Mouse (Mus musculus): ENCODE results near the gene Cdr2l. TPM values are rescaled to one million over a fixed set of nuclear protein-coding genes. Genes with fewer than 3 reads are reported as not detected.
A peak's percentile ranks its signal among the peaks of the same experiment; 100 is the strongest.

Gene Cdr2l
- 23.7 and 24.1 TPM in 2 replicates for polyA plus RNA-seq (2015; fragmentation: Nextera tagmentation; extraction: Ambion mirVana)

DNA sequence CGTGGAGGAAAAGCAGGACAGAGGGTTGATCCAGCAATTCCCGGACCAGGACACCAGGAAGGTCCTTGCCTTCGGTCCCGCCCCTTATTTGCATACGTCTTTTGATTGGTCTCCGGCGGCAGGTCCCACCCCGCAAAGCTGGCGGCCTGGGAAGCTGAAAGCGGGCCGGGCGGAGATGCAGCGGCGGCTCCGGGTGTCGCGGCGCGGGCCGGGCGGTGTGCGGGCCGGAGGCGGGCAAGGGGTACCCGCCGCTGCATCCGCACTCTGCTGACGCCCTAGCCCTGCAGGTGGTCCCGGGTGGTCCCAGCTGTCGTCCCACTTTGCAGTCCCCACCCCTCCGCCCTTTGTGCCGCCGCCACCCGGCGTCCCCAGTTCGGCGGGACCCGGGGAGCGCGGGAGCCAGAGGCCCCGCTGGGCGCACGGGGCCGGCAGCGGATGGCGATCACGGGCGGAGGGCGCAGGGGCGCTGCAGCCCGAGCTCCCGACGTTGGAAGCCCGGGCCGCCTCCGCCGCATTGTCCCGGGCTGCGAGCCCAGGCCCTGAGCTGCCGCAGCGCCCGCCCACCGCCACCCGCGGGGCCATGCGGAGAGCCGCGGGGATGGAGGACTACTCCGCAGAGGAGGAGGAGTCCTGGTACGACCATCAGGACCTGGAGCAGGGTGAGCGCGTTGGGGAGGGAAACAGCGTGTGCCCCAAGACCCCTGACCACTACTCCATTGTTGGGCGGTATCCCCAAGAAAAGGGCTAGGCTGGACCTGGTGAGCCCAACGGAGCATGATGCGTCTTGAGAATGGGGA, at the start of gene Cdr2l:
Gene Cdr2l (plus strand): TSS at position 174 of the 797 bp plus-strand sequence.
- ATAC-seq (ENCODE audit: low read depth): peak; percentile 90
- WGBS: under 1% methylated on average over 72 of the region's 76 CpGs
- peak within 1 kb of the TSS; percentile 96 for H3K9ac ChIP-seq

DNA sequence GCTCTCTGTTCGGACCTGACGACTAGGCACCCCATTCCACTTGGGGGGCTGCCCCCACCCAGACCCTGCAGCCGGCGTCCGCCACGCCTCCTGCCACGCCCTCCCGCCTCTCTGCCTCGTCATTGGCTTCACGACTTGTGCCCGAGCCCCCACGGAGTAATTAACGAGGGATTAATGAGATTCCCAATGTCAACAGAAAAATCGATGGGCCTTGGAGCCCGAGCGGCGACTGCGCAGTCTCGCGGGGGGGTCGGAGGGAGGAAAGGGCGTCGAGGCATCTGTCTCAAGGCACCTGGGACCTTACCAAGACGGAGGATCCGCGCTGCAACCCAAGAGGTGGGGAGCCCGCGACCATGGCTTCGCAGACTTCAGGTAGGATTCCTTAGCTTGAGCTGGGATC, 47.2 kb upstream of the Cdr2l start, which contains the start of gene Otop3:
Gene Otop3 (plus strand): TSS at position 201 of the 400 bp plus-strand sequence.
- WGBS: 7% methylated on average over 29 of the region's 29 CpGs
- Histone ChIP-seq H3K27ac (replicated peaks) (no peak within 1 kb of the TSS), H3K4me3 (peak within 1 kb of the TSS; percentile 34), H3K9me3 (no peaks in the 10 kb centered on the region), H3K36me3 (no peaks in the 10 kb centered on the region), H3K27me3 (peaks cover 69% of the 10 kb centered on the region), H3K4me2 (peak within 1 kb of the TSS; percentile 59), H3K9ac (peak within 1 kb of the TSS; percentile 58), H3K4me1 (replicated peaks) (peaks cover 14% of the 10 kb centered on the region)
- ATAC-seq (ENCODE audit: low read depth): peak; percentile 32; the same call in 1 of the 2 replicates

More for the DNA sequence above, at the start of gene Cdr2l:
- H3K36me3 ChIP-seq: no peaks in the 10 kb centered on the region
- no peaks in the 10 kb centered on the region for H3K27me3 ChIP-seq
- H3K27ac ChIP-seq (replicated peaks): peak within 1 kb of the TSS; percentile 97
- H3K9me3 ChIP-seq: no peaks in the 10 kb centered on the region
- H3K4me3 ChIP-seq: peak within 1 kb of the TSS; percentile 86
- peak within 1 kb of the TSS; percentile 93 for H3K4me2 ChIP-seq
- peaks cover 48% of the 10 kb centered on the region for H3K4me1 ChIP-seq (replicated peaks)

DNA sequence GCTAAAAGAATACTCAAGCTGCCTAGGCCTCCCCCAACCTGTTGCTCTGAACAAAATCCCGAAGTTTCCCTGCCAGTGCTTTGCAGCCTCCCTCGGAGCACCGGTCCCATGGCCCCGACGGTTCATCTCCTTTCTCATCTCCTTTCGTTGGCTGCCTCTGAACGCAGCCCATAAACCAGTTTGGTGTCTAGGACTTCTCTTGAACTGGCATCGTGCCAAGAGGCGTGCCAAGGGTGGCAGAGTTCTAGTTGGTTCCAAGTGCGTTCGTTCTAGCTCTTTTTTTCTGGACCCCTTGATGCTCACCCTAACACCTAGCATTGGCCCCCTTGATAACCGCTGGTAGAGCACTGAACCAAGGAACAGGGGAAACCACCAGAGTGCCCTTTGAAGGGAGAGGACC, 46.5 kb upstream of the Cdr2l start:
- peaks cover 74% of the 10 kb centered on the region for H3K27me3 ChIP-seq
- H3K4me3 ChIP-seq: no peak overlapping the region
- WGBS: 64% methylated on average over 12 of the region's 12 CpGs
- no peak for ATAC-seq (ENCODE audit: low read depth)
- peak overlapping the region; percentile 59 for H3K4me2 ChIP-seq
- peaks cover 14% of the 10 kb centered on the region for H3K4me1 ChIP-seq (replicated peaks)
- H3K36me3 ChIP-seq: no peaks in the 10 kb centered on the region
- H3K27ac ChIP-seq (replicated peaks): no peak overlapping the region
- H3K9me3 ChIP-seq: no peaks in the 10 kb centered on the region
- H3K9ac ChIP-seq: no peak overlapping the region

DNA sequence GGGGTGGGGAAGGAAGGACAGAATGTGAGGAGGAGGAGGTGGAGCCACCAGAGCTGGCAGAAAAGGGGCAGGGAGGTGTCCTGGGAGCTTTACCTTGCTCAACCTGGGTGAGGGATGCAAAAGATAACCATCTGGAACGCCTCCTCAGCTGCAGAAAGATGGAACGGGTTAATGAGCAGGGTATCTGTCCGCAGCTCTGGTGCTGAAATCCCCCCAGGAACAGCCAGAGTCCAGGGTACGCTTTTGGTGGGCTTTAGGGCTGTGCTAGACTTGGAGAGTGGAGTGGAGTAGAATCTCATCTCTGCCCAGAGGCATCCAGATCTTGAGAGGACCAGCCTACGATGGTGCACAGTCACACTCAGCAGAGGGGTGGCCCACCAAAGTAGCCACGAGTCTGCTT, 45.6 kb upstream of the Cdr2l start:
- WGBS: 25% methylated on average over 6 of the region's 6 CpGs
- H3K9ac ChIP-seq: no peak overlapping the region
- no peaks in the 10 kb centered on the region for H3K9me3 ChIP-seq
- H3K4me1 ChIP-seq (replicated peaks): peaks cover 14% of the 10 kb centered on the region
- H3K4me3 ChIP-seq: no peak overlapping the region
- H3K27me3 ChIP-seq: peaks cover 74% of the 10 kb centered on the region
- no peak overlapping the region for H3K27ac ChIP-seq (replicated peaks)
- H3K36me3 ChIP-seq: no peaks in the 10 kb centered on the region
- no peak overlapping the region for H3K4me2 ChIP-seq
- no peak for ATAC-seq (ENCODE audit: low read depth)

DNA sequence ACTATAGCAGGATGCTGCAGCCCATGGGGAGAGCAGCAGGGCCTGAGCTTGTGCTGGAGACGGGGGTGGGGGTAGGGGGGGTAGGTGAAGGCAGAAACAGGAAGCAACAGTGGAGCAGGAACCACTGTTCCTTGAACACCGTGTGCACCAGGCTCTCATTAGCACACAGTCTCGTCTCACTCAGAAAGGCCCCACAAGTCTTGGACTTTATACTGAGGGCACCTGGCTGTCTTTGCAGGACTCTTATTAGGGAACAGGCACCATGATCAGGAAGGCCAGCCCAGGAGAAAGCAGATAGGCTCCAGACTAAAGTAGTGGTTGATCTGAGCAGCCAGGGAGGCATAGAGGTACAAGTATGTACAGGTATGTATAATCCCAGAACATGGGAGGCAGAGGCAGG, 44.4 kb upstream of the Cdr2l start:
- H3K27me3 ChIP-seq: peaks cover 64% of the 10 kb centered on the region
- no peak overlapping the region for H3K27ac ChIP-seq (replicated peaks)
- no peak overlapping the region for H3K9ac ChIP-seq
- H3K4me1 ChIP-seq (replicated peaks): peaks cover 14% of the 10 kb centered on the region
- H3K4me3 ChIP-seq: no peak overlapping the region
- ATAC-seq (ENCODE audit: low read depth): no peak
- H3K36me3 ChIP-seq: no peaks in the 10 kb centered on the region
- WGBS: 77% methylated on average over 3 of the region's 3 CpGs
- no peak overlapping the region for H3K4me2 ChIP-seq
- H3K9me3 ChIP-seq: no peaks in the 10 kb centered on the region

DNA sequence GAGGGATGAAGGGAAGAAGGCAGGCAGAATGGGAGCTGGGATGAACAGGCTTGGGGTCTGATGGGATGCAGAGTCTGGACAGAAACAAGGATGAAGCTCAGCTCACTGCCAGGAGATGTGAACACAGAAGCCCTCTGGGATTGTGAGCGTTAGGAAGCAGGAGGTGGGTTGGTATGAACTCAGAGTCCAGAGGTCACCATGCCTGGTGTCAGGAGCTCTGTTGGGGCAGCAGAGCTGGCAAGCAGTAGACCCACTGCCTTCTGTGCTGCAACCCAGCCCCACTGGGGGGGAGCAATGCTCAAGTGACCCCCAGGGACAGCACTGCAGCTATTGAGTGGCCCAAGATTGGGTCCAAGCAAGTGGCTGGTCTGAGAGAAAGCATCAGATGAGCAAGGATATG, 43.9 kb upstream of the Cdr2l start:
- 86% methylated on average over 1 of the region's 1 CpGs for WGBS

DNA sequence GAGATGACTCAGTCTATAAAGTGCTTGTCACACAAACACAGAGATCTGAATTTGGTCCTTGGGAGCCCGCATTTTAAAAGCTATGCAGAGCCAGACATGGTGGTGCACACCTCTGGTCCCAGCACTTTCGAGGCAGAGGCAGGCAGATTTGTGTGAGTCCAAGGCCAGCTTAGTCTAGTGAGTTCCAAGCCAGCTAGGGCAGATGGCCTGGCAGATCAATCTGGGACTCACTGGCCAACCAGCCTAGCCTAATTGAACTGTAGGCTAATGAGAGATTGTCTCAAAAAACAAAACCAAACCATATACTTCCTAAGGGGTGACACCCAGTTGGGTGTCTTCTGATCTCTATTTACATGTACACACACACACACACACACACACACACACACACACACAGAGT, 40.5 kb upstream of the Cdr2l start:
- 71% methylated on average over 2 of the region's 2 CpGs for WGBS
- ATAC-seq (ENCODE audit: low read depth): no peak

More for the DNA sequence above, 43.9 kb upstream of the Cdr2l start:
- Histone ChIP-seq H3K4me3 (no peak overlapping the region), H3K36me3 (no peaks in the 10 kb centered on the region), H3K9me3 (no peaks in the 10 kb centered on the region), H3K9ac (no peak overlapping the region), H3K27me3 (peaks cover 61% of the 10 kb centered on the region), H3K4me1 (replicated peaks) (peaks cover 14% of the 10 kb centered on the region), H3K4me2 (no peak overlapping the region), H3K27ac (replicated peaks) (no peak overlapping the region)
- ATAC-seq (ENCODE audit: low read depth): no peak

DNA sequence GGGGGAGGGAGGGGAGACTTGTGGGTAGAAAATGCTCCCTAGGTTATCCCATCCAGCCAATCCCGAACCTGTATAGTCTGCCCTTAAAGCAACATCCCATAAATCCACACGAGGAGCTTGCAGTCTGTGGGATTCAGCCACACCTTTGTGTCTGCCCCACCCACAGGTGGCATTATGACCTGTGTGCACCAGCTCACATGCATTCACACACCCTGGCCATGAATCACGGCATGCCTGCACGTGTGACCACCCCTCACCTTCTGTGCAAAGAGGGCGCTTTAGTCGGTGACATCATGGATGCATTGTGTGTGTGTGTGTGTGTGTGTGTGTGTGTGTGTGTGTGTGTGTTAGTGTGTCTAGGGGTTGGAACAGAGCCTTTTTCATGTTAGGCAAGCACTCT, 39.9 kb upstream of the Cdr2l start:
- H3K4me2 ChIP-seq: no peak overlapping the region
- H3K4me3 ChIP-seq: no peak overlapping the region
- 67% methylated on average over 6 of the region's 6 CpGs for WGBS
- peaks cover 48% of the 10 kb centered on the region for H3K27me3 ChIP-seq
- no peaks in the 10 kb centered on the region; the same call in 1 of the 2 replicates for H3K4me1 ChIP-seq (replicated peaks)
- no peak overlapping the region for H3K9ac ChIP-seq
- H3K36me3 ChIP-seq: no peaks in the 10 kb centered on the region
- no peak overlapping the region for H3K27ac ChIP-seq (replicated peaks)
- H3K9me3 ChIP-seq: no peaks in the 10 kb centered on the region
- no peak for ATAC-seq (ENCODE audit: low read depth)

More for the DNA sequence above, 40.5 kb upstream of the Cdr2l start:
- H3K27ac ChIP-seq (replicated peaks): no peak overlapping the region
- H3K4me1 ChIP-seq (replicated peaks): no peaks in the 10 kb centered on the region
- peaks cover 52% of the 10 kb centered on the region for H3K27me3 ChIP-seq
- H3K9ac ChIP-seq: no peak overlapping the region
- no peaks in the 10 kb centered on the region for H3K9me3 ChIP-seq
- no peak overlapping the region for H3K4me2 ChIP-seq
- H3K4me3 ChIP-seq: no peak overlapping the region
- H3K36me3 ChIP-seq: no peaks in the 10 kb centered on the region

DNA sequence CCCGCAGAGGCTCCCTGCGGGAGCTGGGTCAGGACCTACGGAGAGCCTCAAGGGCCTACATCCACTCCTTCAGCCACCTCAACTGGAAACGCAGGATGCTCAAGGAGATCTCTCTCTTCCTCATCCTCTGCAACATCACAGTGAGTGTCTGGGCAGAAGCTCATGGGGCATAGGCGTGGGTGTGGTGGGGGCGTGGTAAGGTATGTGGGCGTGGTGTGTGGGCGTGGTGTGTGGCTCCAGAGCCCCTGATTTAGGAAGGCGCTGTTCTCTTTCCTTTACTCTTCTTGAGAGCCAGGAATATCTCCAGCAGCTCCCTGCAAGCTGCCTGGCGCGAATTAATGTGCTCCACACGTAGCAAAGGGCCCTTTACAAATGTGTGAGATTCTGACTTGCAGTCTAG, 36.7 kb upstream of the Cdr2l start:
- WGBS: 12% methylated on average over 12 of the region's 12 CpGs
- no peak overlapping the region for H3K9ac ChIP-seq
- H3K36me3 ChIP-seq: peaks cover 18% of the 10 kb centered on the region
- no peaks in the 10 kb centered on the region; the same call in 1 of the 2 replicates for H3K4me1 ChIP-seq (replicated peaks)
- no peak for ATAC-seq (ENCODE audit: low read depth)
- H3K9me3 ChIP-seq: no peaks in the 10 kb centered on the region
- no peak overlapping the region for H3K27ac ChIP-seq (replicated peaks)
- H3K4me3 ChIP-seq: no peak overlapping the region
- H3K27me3 ChIP-seq: peaks cover 34% of the 10 kb centered on the region
- no peak overlapping the region for H3K4me2 ChIP-seq

DNA sequence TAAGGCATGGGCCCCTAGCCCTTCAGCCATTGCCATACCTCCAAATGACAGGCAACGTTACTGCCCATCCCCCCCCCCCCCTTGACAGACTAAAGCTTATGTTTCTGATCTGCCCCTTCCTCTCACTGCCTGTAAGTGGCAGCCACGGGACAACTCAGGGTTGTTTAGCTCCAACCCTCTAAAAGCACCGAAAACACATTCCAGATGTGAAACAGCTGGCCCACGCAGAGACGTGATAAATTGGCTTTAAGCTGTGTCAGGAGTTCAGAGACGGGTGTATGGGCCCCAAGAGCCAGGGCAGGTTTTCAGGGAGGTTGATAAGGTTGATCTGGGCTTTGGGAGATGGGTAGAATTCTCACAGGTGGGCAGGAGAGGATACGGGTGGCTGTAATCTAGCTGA, 36.2 kb upstream of the Cdr2l start:
- Histone ChIP-seq H3K4me2 (no peak overlapping the region), H3K27ac (replicated peaks) (no peak overlapping the region), H3K27me3 (peaks cover 39% of the 10 kb centered on the region), H3K4me1 (replicated peaks) (no peaks in the 10 kb centered on the region; the same call in 1 of the 2 replicates), H3K4me3 (no peak overlapping the region), H3K36me3 (peaks cover 23% of the 10 kb centered on the region), H3K9me3 (no peaks in the 10 kb centered on the region), H3K9ac (no peak overlapping the region)
- 51% methylated on average over 7 of the region's 7 CpGs for WGBS
- ATAC-seq (ENCODE audit: low read depth): no peak

DNA sequence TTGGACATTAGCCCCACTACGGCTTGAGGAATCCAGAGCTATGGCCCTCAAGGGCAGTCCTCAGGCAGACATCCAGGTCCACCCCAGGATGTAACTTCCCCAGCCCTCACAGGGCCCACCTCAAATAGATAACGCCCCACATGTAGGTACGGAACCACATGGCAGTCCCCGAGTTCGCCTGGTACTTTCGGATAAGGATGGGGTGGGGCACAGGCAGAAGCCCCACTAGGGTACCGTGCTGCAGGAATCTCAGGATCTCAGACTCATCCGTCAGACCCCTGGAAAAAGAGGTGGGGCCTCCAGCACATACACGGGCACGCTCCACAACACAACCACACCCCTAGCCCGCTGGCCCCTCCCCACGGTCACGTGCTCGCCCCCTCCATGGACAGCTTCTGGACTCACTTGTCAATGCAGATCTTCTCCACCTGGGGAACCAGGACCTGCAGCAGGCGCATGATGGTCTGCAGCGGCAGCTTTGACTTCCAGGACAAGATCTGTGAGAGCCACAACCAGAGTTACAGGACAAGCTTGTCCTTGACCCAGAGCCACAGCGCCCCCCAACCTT, 33.0 kb upstream of the Cdr2l start:
- WGBS: 57% methylated on average over 17 of the region's 17 CpGs
- Histone ChIP-seq H3K4me2 (no peak overlapping the region), H3K27ac (replicated peaks) (no peak overlapping the region), H3K4me3 (no peak overlapping the region), H3K9ac (no peak overlapping the region), H3K27me3 (peaks cover 36% of the 10 kb centered on the region), H3K4me1 (replicated peaks) (no peaks in the 10 kb centered on the region; the same call in 1 of the 2 replicates), H3K36me3 (peaks cover 51% of the 10 kb centered on the region), H3K9me3 (no peaks in the 10 kb centered on the region)
- ATAC-seq (ENCODE audit: low read depth): no peak

DNA sequence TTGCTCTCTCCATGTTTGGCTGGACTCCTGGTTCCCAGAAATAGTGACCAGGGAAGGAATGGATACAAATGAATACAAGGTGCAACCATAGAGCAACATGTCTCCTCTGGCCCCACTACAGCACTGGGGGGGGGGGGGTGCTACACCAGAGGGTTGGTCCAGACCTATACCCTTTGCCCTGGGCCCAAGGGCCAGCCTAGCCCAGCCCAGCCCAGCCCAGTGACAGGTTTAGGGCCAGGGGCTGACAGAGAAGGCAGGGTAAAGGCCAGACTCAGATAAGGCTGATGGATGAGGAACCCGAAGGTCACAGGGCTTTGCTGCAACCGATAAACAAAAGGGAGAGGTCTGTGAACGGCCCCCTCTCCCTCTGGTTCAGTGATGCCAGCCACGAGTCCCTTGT, 31.7 kb upstream of the Cdr2l start:
- Histone ChIP-seq H3K9ac (no peak overlapping the region), H3K4me3 (no peak overlapping the region), H3K4me1 (replicated peaks) (no peaks in the 10 kb centered on the region; the same call in 1 of the 2 replicates), H3K27me3 (peaks cover 26% of the 10 kb centered on the region), H3K9me3 (no peaks in the 10 kb centered on the region), H3K4me2 (no peak overlapping the region), H3K27ac (replicated peaks) (no peak overlapping the region), H3K36me3 (peaks cover 54% of the 10 kb centered on the region)
- no peak for ATAC-seq (ENCODE audit: low read depth)
- 71% methylated on average over 4 of the region's 4 CpGs for WGBS
